Mouse (Mus musculus) hindbrain, embryonic 11.5 days (tissue): ENCODE data around the gene Npas3. TPM values are rescaled to one million over a fixed set of nuclear protein-coding genes. Genes with fewer than 3 reads are reported as not detected.
A peak's percentile ranks its signal among the peaks of the same experiment; 100 is the strongest.

Experiments used
- ATAC-seq: fragments of 200-750 bp; cut with Nextera tagmentation; 2 replicates; pipeline ENCODE4 v1.8.0; 2017; ENCODE audit warnings: mild to moderate bottlenecking, moderate TSS enrichment, moderate library complexity; ENCODE audit not compliant: low FRiP score
- DNase-seq: peaks from one replicate; pipeline ENCODE4 v3.0.0-alpha.2; 2015; ENCODE audit warnings: low spot score
- H3K27ac ChIP-seq: fragments of 300-500 bp; sonication (generic); 2 replicates; pipeline ENCODE4 v1.5.1; 2014; ENCODE audit warnings: mild to moderate bottlenecking, low read depth, low read length
- H3K27me3 ChIP-seq: fragments of 300-500 bp; sonication (generic); 2 replicates; pipeline ENCODE4 v1.6.1; 2014; ENCODE audit warnings: mild to moderate bottlenecking, low read length, moderate library complexity, mixed read lengths; ENCODE audit not compliant: control insufficient read depth, insufficient read depth
- H3K36me3 ChIP-seq: fragments of 300-500 bp; sonication (generic); 2 replicates; pipeline ENCODE4 v1.6.1; 2014; ENCODE audit warnings: mild to moderate bottlenecking, low read length, moderate library complexity, mixed read lengths; ENCODE audit not compliant: control insufficient read depth, insufficient read depth
- H3K4me1 ChIP-seq: fragments of 300-500 bp; sonication (generic); replicated peaks from 2 replicates; pipeline ENCODE4 v1.6.1; 2014; ENCODE audit warnings: low read length, mixed read lengths; ENCODE audit not compliant: control insufficient read depth, insufficient read depth
- H3K4me2 ChIP-seq: fragments of 300-500 bp; sonication (generic); replicated peaks from 2 replicates; pipeline ENCODE4 v1.6.1; 2014; ENCODE audit warnings: mild to moderate bottlenecking, low read depth, low read length
- H3K4me3 ChIP-seq: fragments of 300-500 bp; sonication (generic); 2 replicates; pipeline ENCODE4 v1.5.1; 2014; ENCODE audit warnings: low read depth, low read length
- H3K9ac ChIP-seq: fragments of 300-500 bp; sonication (generic); 2 replicates; pipeline ENCODE4 v1.6.1; 2014; ENCODE audit warnings: low read depth, low read length
- H3K9me3 ChIP-seq: fragments of 300-500 bp; sonication (generic); 2 replicates; pipeline ENCODE4 v1.6.1; 2016; ENCODE audit warnings: low read length; ENCODE audit not compliant: control insufficient read depth
- WGBS: fragments of 180-500 bp; shearing (Covaris S2); extraction: QIAGEN DNeasy Blood & Tissue Kit; methylation state at CpG from one replicate; pipeline ENCODE4 v1.1.7; 2014; 5-methylcytosine and 5-hydroxymethylcytosine counted together
- polyA plus RNA-seq: library from polyadenylated mRNA; unstranded; fragments of >200 nt; fragmentation: Nextera tagmentation; extraction: Ambion mirVana; gene quantifications from 2 replicates; pipeline ENCODE4 v1.2.1, GENCODE M21; 2014

The Npas3 gene
- polyA plus RNA-seq, 1 experiment from 2014 or later, result 19.7 TPM

DNA sequence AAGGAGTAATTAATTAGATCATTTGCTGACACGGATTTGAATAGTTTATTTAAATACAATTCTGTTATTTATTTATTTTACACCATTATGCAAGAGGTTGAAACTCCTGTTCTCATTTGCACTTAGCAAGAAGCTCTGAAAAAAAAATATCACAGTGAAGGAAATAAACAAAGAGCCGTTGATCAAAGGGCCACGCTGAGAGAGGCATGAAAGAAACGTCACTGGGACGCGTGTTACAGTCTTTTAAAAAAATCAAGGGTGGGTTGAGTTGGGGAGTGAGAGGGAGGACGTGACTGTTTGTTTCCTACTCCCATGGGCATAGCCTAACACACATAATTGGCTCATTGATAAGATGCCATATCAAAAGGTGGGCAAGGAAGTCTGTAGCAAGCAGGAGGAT is 505.8 kb downstream of the Npas3 start:
- H3K27ac ChIP-seq, result no peak overlapping the region
- H3K27me3 ChIP-seq, result no peaks in the 10 kb centered on the region
- WGBS, result 49% methylated on average over 7 of the region's 7 CpGs
- ATAC-seq, result no peak
- no peaks in the 10 kb centered on the region for H3K4me1 ChIP-seq
- no peaks in the 10 kb centered on the region for H3K9me3 ChIP-seq
- H3K4me2 ChIP-seq, result no peak overlapping the region
- H3K4me3 ChIP-seq, result no peak overlapping the region
- H3K36me3 ChIP-seq, result no peaks in the 10 kb centered on the region
- no peak for DNase-seq
- H3K9ac ChIP-seq, result no peak overlapping the region

DNA sequence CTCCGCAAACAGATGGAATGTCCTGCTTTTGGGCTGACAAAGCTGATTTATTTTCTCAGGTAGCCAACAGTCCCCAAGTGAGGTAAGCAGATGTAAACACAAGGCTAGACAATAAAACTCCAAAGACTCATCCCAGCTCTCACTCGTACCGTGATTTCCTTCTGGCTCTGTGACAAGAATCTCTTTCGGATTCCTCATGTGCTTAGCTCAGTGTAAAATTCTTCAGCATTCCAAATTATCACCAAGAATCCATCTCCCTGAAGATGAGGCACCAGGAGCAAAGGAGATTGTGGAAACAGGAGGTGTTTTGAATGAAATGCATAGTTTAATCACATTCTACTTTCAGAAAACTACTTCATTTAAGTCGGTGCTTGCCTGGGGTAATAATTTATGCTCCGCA is 509.2 kb downstream of the Npas3 start:
- Histone ChIP-seq H3K4me1 (no peaks in the 10 kb centered on the region), H3K4me3 (no peak overlapping the region), H3K27ac (no peak overlapping the region), H3K9ac (no peak overlapping the region), H3K9me3 (no peaks in the 10 kb centered on the region), H3K4me2 (no peak overlapping the region), H3K27me3 (no peaks in the 10 kb centered on the region), H3K36me3 (no peaks in the 10 kb centered on the region)
- ATAC-seq (no peak), DNase-seq (no peak)
- WGBS, result 85% methylated on average over 6 of the region's 6 CpGs

DNA sequence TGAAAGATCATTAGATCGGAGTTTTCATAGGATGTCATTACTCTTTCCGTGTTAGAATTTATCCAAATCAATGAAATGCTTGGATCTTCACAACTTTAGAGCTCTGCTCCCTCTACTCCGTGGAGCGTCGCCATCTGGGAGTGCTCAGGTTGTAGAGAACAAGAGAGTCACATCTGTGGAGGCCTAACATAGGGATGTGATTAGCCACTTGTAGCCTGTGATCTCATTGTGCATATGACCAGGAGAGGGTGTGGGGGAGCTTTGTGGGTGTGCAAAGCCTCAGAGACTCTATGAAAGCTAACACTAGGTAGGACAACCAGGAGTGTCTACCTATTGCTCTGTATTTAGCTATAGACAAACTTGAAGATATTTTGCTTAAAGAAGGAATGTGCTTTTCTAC is 509.9 kb downstream of the Npas3 start:
- H3K4me2 ChIP-seq, result no peak overlapping the region
- no peak for ATAC-seq
- no peaks in the 10 kb centered on the region for H3K4me1 ChIP-seq
- H3K4me3 ChIP-seq, result no peak overlapping the region
- H3K27me3 ChIP-seq, result no peaks in the 10 kb centered on the region
- 82% methylated on average over 5 of the region's 5 CpGs for WGBS
- no peak for DNase-seq
- H3K9me3 ChIP-seq, result no peaks in the 10 kb centered on the region
- no peak overlapping the region for H3K27ac ChIP-seq
- no peaks in the 10 kb centered on the region for H3K36me3 ChIP-seq
- H3K9ac ChIP-seq, result no peak overlapping the region

DNA sequence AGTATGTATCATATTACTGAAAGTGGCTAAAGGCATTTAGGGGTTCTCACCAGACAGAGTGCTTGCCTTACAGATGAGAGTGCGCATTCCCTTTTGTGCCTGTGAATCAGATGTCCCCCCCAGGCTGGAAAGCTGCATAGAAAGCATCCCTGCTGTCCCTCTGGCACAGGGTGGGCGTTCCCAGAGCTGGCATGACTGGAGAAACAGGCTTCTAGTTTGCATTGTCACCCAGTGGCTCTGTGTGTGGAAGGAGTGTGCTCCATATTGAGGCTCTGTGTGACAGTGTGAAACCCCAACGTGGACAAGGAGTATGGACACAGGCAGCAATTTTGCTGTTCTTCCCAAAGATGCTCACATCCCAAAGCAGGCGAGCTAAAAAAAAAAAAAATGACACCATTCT is 515.7 kb downstream of the Npas3 start:
- Histone ChIP-seq H3K4me1 (no peaks in the 10 kb centered on the region), H3K9me3 (no peaks in the 10 kb centered on the region), H3K36me3 (no peaks in the 10 kb centered on the region), H3K27me3 (no peaks in the 10 kb centered on the region), H3K4me3 (no peak overlapping the region), H3K4me2 (no peak overlapping the region), H3K27ac (no peak overlapping the region), H3K9ac (no peak overlapping the region)
- WGBS, result 72% methylated on average over 4 of the region's 4 CpGs
- no peak for ATAC-seq
- DNase-seq, result no peak

DNA sequence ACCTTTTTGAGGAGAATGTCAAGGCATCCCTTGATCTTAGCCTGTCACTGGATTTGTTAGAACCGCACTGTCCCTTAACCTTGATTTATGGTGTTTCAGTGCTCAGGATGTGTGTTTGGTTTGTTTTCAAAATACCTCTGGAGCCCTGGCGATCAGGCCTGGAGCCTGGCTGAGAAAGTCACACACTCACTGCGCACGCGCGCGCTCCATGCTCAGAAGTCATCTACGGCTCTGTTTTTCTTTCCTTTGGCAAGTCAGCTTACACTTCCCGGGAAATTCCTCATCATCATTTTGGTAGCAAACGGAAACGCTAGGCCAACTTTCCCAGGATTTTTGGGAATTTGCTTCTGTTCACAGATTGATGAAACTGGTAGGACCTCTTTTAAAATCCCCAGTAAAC is 519.9 kb downstream of the Npas3 start:
- Histone ChIP-seq H3K4me3 (no peak overlapping the region), H3K4me1 (no peaks in the 10 kb centered on the region), H3K4me2 (no peak overlapping the region), H3K36me3 (no peaks in the 10 kb centered on the region), H3K9ac (no peak overlapping the region), H3K27me3 (no peaks in the 10 kb centered on the region), H3K27ac (no peak overlapping the region; the same call in 1 of the 2 replicates), H3K9me3 (no peaks in the 10 kb centered on the region)
- no peak for ATAC-seq
- DNase-seq, result peak; percentile 34
- WGBS, result 78% methylated on average over 11 of the region's 11 CpGs

DNA sequence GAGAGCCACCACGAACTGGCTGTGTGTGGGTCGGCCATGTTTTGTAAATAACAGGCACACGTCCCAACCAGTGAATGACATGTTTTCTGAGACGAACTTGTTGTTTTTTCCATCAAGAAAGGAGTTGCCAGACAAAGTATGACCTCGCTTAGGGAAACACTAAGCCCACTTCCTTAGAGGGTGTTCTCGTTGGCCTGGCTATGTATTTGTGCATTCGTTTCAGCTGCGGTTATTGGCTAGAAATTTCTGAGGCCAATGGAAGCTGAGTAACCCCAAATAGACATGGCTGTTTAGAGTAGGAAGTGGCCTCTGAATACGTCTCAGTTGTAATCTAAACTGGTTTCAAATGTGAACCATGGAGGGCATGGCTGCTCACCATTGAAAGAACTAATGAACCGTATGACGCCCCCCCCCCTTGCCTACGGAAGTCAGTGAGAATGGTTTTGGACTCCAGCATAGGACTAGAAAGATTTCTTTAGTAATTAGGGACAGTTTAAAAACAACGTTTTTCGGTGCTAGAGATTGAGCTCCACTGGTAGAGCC is 523.0 kb downstream of the Npas3 start:
- no peak overlapping the region for H3K9ac ChIP-seq
- no peaks in the 10 kb centered on the region for H3K4me1 ChIP-seq
- H3K27ac ChIP-seq, result no peak overlapping the region
- no peaks in the 10 kb centered on the region for H3K36me3 ChIP-seq
- WGBS, result 66% methylated on average over 14 of the region's 14 CpGs
- no peak for DNase-seq
- ATAC-seq, result no peak
- no peak overlapping the region for H3K4me2 ChIP-seq
- H3K27me3 ChIP-seq, result no peaks in the 10 kb centered on the region
- H3K9me3 ChIP-seq, result no peaks in the 10 kb centered on the region
- H3K4me3 ChIP-seq, result no peak overlapping the region

DNA sequence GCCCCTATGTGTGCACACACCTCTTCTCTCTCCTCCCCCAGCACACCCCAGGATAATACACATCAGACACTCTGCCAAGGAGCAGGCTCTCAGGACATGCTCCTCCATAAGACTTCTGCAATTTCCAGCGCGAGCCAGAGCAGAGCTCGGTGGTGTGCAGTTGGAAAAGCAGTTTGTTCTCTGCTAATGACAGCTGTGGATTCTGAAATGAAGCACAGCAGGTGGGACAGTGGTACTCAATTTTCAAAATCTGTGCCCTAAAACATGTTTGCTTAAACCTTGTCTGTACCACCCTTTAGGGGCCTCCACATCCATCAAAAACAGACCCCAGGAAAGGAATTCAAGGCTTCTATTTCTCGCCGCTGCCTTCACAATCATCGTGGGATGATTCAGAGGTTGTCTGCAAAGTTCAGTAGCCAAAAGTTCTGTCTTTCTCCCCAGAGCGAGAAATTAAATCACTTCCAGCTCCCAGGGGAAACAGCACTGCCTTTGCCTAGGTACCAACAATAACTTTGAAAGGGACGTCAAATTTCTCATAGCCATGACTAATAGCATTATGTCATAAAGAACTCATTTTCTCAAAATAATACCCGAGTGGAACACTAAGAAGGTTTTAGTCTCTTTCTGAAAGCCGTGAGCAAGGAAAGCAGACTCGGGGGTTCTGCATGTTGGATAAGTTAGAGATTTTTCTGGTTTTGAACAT is 533.5 kb downstream of the Npas3 start:
- Histone ChIP-seq H3K27ac (no peak overlapping the region), H3K4me1 (no peaks in the 10 kb centered on the region), H3K36me3 (no peaks in the 10 kb centered on the region), H3K27me3 (no peaks in the 10 kb centered on the region), H3K4me3 (no peak overlapping the region), H3K4me2 (no peak overlapping the region), H3K9ac (no peak overlapping the region), H3K9me3 (no peaks in the 10 kb centered on the region)
- ATAC-seq (no peak), DNase-seq (no peak)
- 56% methylated on average over 11 of the region's 11 CpGs for WGBS

DNA sequence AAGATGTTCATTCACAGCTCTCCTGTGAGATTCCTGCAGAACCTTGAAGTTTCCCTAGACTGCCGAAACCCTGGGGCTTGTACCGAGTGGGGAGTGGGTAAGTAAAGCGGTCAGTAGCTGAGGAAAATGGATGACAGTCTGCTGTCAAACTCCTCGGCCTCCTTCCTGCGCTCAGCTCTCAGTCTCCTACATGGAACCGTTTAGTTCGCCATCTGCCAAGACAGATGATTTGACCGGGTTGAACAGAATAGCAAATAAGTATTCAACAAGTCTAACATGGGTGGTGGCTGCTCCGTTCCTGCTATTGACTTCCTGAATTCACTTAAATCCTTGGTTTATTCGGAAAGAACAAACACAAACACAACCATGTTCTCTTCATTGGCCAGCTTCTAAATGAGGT is 541.0 kb downstream of the Npas3 start:
- Histone ChIP-seq H3K4me1 (no peaks in the 10 kb centered on the region), H3K9ac (no peak overlapping the region), H3K27me3 (no peaks in the 10 kb centered on the region), H3K36me3 (no peaks in the 10 kb centered on the region), H3K27ac (no peak overlapping the region), H3K4me3 (no peak overlapping the region), H3K9me3 (no peaks in the 10 kb centered on the region), H3K4me2 (no peak overlapping the region)
- no peak for ATAC-seq
- 90% methylated on average over 10 of the region's 10 CpGs for WGBS
- DNase-seq, result no peak

DNA sequence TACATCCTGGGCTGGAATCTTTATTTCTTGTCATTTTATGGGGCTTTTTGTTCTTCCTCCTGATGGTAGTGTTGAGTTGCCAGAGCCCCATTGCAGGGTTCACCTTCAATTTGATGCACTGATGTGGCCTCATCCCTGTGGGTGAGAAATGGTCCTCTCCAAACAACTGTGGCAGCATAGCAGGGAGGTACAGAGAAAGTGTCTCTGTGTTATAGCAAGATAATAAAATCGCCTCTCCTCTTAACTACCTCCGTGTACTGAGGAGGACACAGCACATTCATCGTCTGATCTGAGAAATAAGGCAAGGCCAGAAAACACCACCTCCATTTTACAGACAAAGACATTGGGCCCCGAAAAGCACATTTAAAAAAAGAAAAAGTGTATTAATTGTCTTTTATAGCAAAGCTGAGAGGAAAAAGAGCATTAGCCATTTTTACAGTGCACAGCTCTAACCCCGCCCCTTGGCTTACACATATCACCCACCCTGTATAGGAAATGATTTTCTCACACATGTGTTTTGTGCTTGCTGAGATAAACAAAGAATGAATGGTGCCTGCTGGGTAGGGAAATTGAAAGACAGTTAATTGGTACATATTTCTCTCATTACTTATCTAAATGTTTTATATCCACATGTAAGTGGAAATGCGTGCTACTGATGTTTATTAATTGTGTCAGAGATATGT is 546.4 kb downstream of the Npas3 start:
- H3K4me1 ChIP-seq, result no peaks in the 10 kb centered on the region
- no peaks in the 10 kb centered on the region for H3K36me3 ChIP-seq
- H3K9me3 ChIP-seq, result no peaks in the 10 kb centered on the region
- no peak overlapping the region for H3K27ac ChIP-seq
- no peak overlapping the region for H3K4me3 ChIP-seq
- H3K27me3 ChIP-seq, result no peaks in the 10 kb centered on the region
- no peak for ATAC-seq
- no peak overlapping the region for H3K4me2 ChIP-seq
- 96% methylated on average over 6 of the region's 6 CpGs for WGBS
- no peak overlapping the region for H3K9ac ChIP-seq
- no peak for DNase-seq
